ENCODE assay signal across 22 mouse cellular contexts in the genomic region with DNA sequence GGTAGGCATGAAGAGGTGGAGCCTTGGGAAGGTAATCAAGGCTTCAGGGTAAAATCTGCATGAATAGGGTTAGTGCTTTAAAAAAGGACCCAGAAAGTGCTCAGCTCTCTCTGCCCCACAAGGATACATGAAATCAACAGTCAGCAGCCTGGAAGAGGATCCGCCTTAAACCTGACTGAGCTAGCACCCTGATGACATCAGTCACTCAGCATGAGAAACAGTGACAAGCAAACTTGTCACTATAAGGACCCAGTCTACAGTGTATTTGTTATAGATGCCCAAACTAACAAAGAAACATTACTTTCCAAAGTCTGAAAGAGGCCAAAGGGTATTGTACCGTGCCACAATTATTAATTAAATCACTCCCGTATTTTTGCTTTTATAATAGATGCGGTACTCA. TPM values are rescaled to one million over a fixed set of nuclear protein-coding genes. Genes with fewer than 3 reads are reported as not detected.
"Had no signal": no experiment of that assay in that cellular context is flagged by ENCODE, and none has a peak within 500 bp of the region (broad histone marks: within the 10 kb centered on the region; RNA-seq: fewer than 3 reads in every experiment).

No protein-coding gene starts in this region.

- H3K4me3 ChIP-seq: heart, adult 2 months; heart, embryonic 13.5 days; heart, embryonic 15.5 days; hindbrain, embryonic 13.5 days; hindbrain, embryonic 15.5 days; kidney, embryonic 15.5 days; limb, embryonic 13.5 days; limb, embryonic 15.5 days had no signal

- H3K9ac ChIP-seq: heart, embryonic 13.5 days; heart, embryonic 15.5 days; hindbrain, embryonic 13.5 days; hindbrain, embryonic 15.5 days; kidney, embryonic 15.5 days; limb, embryonic 13.5 days; limb, embryonic 15.5 days; liver, embryonic 13.5 days had no signal

- H3K36me3 ChIP-seq: heart, embryonic 13.5 days; heart, embryonic 15.5 days; hindbrain, embryonic 13.5 days; hindbrain, embryonic 15.5 days; kidney, embryonic 15.5 days; limb, embryonic 13.5 days; limb, embryonic 15.5 days; liver, embryonic 13.5 days had no signal

- H3K27ac ChIP-seq: heart, adult 2 months; heart, embryonic 13.5 days; heart, embryonic 15.5 days; hindbrain, embryonic 13.5 days; hindbrain, embryonic 15.5 days; hindbrain, postnatal 0 days; kidney, embryonic 15.5 days; kidney, postnatal 0 days; limb, embryonic 13.5 days; limb, embryonic 15.5 days; liver, embryonic 13.5 days had no signal

- H3K27me3 ChIP-seq: heart, embryonic 13.5 days; heart, embryonic 15.5 days; hindbrain, embryonic 15.5 days; kidney, embryonic 15.5 days; limb, embryonic 15.5 days had no signal

- DNase-seq: gastrocnemius, postnatal 14 days; gastrocnemius, postnatal 36 days; heart, adult 11 months; heart, adult 2 months; heart, postnatal 14 days; heart, postnatal 36 days; layer of hippocampus, adult 9-11 months; layer of hippocampus, postnatal 36 days; left cerebral cortex, postnatal 4 days; liver, embryonic 13.5 days had no signal

- H3K4me2 ChIP-seq: heart, embryonic 11.5 days; heart, embryonic 13.5 days; heart, embryonic 15.5 days; hindbrain, embryonic 13.5 days; hindbrain, embryonic 15.5 days; kidney, embryonic 15.5 days; limb, embryonic 13.5 days; limb, embryonic 15.5 days had no signal

- H3K9me3 ChIP-seq: heart, embryonic 13.5 days; heart, embryonic 15.5 days; hindbrain, embryonic 13.5 days; hindbrain, embryonic 15.5 days; kidney, embryonic 15.5 days; limb, embryonic 13.5 days; limb, embryonic 15.5 days; liver, embryonic 13.5 days had no signal

- ATAC-seq: hindbrain, postnatal 0 days; intestine, embryonic 16.5 days had no signal

RNA-seq across cellular contexts. Expression of a gene that starts 53.2 kb away (rescaled TPM):
- total RNA-seq: hematopoietic stem cell, adult 5-6 weeks had no signal
